Mouse (Mus musculus) Patski (cell line): ENCODE results near the gene Tectb. TPM values are rescaled to one million over a fixed set of nuclear protein-coding genes. Genes with fewer than 3 reads are reported as not detected.
A peak's percentile ranks its signal among the peaks of the same experiment; 100 is the strongest.

ENCODE experiments used
- ATAC-seq: fragments of 100-300 bp; one replicate; pipeline ENCODE4 v1.8.0; 2021
- CTCF ChIA-PET: fragments of 350-600 bp; sonication (Branson Sonifier 250); formaldehyde crosslinking; loops from one replicate; lab custom pipeline; 2022; ENCODE audit warnings: inconsistent platforms; lab: Charles Lee
- POLR2A ChIA-PET: fragments of 350-600 bp; sonication (Branson Sonifier 250); formaldehyde crosslinking; loops from one replicate; lab custom pipeline; 2022; ENCODE audit warnings: antibody characterized with exemption, inconsistent platforms; lab: Charles Lee
- DNase-seq: peaks from one replicate; pipeline ENCODE4 v3.0.0-alpha.2; 2011; ENCODE audit warnings: low read depth, low spot score
- H3K27me3 ChIP-seq: fragments of 371-371 bp; one replicate; pipeline ENCODE4 v1.5.1; 2021
- CTCF ChIP-seq: fragments of 100-300 bp; IDR thresholded peaks from one replicate; pipeline ENCODE4 v1.5.1; 2021
- in situ Hi-C: fragments of 300-500 bp; cut with MboI; formaldehyde crosslinking; loops from 3 replicates; pipeline ENCODE4 v1.11.1; 2018; ENCODE audit warnings: low pct_unique_long_range_greater_than_20kb, mixed read lengths
- polyA plus RNA-seq: library from polyadenylated mRNA; unstranded; gene quantifications from one replicate; pipeline ENCODE4 v1.2.3, GENCODE M21; 2021

The Tectb gene
- polyA plus RNA-seq, 1 experiment from 2014 or later = not detected

DNA sequence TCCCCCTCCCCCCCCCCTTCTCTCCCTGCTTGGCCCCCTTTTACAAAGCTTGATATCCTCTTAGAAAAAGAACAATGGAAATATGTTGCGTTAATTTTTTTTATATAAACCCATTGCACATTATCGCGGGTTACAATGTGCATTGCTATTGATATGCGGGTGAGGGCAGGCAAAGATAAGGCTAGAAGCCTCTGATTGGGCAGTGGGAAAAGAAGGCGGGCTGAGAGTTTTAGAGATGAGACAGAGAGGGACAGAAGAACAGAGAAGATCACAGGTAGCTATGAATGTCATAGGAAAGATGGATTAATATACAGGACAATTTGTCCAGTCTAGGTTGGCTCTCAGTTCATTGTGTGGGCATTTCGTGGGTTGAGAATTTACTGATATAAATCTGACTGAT lies 26.7 kb downstream of the Tectb start:
- in situ Hi-C loops = loop anchor here (5.0 kb wide), 1 partner anchor 1165 kb away; the partner anchor contains the start of gene Adra2a
- H3K27me3 ChIP-seq = peaks cover 51% of the 10 kb centered on the region
- TF ChIP-seq CTCF = no peak
- CTCF ChIA-PET = interaction anchor here (1.0 to 2.7 kb wide), 14 partner anchors 8 to 1162 kb away, joined by 3 to 13 read pairs (median 3); no protein-coding TSS in a partner anchor
- POLR2A ChIA-PET = interaction anchor here (0.6 to 1.0 kb wide), 2 partner anchors 126 to 1123 kb away, joined by 4 to 7 read pairs; no protein-coding TSS in a partner anchor
- ATAC-seq = no peak
- no peak for DNase-seq

DNA sequence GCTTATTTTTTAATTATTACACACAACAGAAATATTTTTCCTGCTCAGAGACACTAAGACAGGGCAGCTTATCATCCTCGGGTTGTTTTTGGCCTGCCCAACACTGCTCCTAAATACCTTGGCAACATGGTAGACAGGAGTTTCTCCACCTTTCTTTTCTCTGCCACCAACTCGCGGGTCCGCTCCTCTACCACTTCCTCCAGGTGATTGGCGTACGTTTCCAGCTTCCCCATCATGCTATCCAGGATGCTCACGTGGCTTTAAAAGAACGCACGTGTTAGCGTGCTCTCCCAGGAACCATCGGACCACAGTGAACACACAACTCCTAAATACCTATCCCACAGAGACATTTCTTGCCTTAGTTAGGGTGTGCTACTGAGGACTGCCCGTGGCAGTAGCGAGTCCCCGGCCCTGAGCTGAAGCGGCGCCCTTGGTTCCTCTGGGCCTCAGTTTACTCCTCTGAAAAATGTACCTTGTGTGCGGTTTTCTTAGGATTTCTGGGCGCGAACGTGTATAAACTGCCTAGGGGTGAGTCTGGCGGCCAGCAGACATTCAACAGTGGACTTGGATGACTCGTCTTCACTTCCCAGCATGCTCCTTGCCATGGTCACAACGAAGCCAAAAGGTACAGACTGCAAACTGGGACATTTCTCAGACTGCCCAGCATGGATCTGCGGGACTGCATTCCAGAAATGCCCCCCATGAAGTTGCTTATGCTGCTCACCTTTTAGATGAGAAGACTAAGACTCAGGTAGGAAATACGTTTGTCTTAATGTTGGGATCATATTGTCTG lies 27.4 kb downstream of the Tectb start:
- in situ Hi-C loops = loop anchor here (5.0 kb wide), 1 partner anchor 1166 kb away; the partner anchor contains the start of gene Adra2a
- H3K27me3 ChIP-seq = peaks cover 43% of the 10 kb centered on the region
- ATAC-seq (no peak), DNase-seq (no peak)
- CTCF ChIA-PET = interaction anchor here (0.5 to 2.7 kb wide), 9 partner anchors 9 to 125 kb away, joined by 3 to 13 read pairs (median 3); no protein-coding TSS in a partner anchor
- POLR2A ChIA-PET = no interaction called here
- no peak for TF ChIP-seq CTCF

DNA sequence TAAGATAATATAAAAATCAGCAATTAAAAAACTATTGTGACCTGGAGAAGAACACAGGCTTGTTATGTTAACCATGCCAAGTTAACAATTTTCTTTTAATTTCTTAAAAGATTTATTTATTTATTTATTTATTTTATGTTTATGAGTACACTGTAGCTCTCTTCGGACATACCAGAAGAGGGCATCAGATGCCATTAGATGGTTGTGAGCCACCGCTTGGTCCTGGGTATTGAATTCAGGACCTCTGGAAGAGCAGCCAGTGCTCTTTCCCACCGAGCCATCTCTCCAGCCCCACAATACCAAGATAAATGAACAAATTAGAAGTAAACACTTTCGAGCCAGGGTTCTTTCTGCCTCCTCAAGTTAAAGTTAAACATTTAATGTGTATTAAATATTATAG lies 28.1 kb downstream of the Tectb start:
- ChIA-PET CTCF (interaction anchor here (0.5 to 1.5 kb wide), 6 partner anchors 9 to 124 kb away, joined by 3 to 6 read pairs (median 3); no protein-coding TSS in a partner anchor), POLR2A (no interaction called here)
- in situ Hi-C loops = loop anchor here (5.0 kb wide), 1 partner anchor 1166 kb away; the partner anchor contains the start of gene Adra2a
- DNase-seq (no peak), ATAC-seq (no peak)
- peak; percentile 23 for TF ChIP-seq CTCF
- peaks cover 36% of the 10 kb centered on the region for H3K27me3 ChIP-seq

- TF ChIP-seq CTCF = no peak
- POLR2A ChIA-PET = interaction anchor here (0.6 kb wide), 1 partner anchor 96 kb away, joined by 4 read pairs; no protein-coding TSS in a partner anchor
- DNase-seq = no peak
- in situ Hi-C loops = loop anchor here (5.0 kb wide), 1 partner anchor 1167 kb away; the partner anchor contains the start of gene Adra2a
- peaks cover 32% of the 10 kb centered on the region for H3K27me3 ChIP-seq
- CTCF ChIA-PET = interaction anchor here (0.9 to 1.5 kb wide), 5 partner anchors 10 to 103 kb away, joined by 3 to 6 read pairs (median 3); no protein-coding TSS in a partner anchor
- ATAC-seq = no peak
These were observed 28.6 kb downstream of the Tectb start for GRCm38 (mm10) chr19:55209084-55209483.

- TF ChIP-seq CTCF = no peak
- ATAC-seq = no peak
- POLR2A ChIA-PET = interaction anchor here (0.7 kb wide), 1 partner anchor 13 kb away, joined by 4 read pairs; no protein-coding TSS in a partner anchor
- in situ Hi-C loops = no loop called here
- peaks cover 9% of the 10 kb centered on the region for H3K27me3 ChIP-seq
- CTCF ChIA-PET = interaction anchor here (1.3 to 1.6 kb wide), 2 partner anchors 13 to 120 kb away, joined by 3 to 7 read pairs; no protein-coding TSS in a partner anchor
- DNase-seq = no peak
These were observed 31.2 kb downstream of the Tectb start for GRCm38 (mm10) chr19:55211698-55212097.

- CTCF ChIA-PET = interaction anchor here (0.9 to 1.6 kb wide), 2 partner anchors 15 to 31 kb away, joined by 3 to 4 read pairs; no protein-coding TSS in a partner anchor
- no peak for DNase-seq
- POLR2A ChIA-PET = interaction anchor here (0.5 kb wide), 1 partner anchor 94 kb away, joined by 4 read pairs; no protein-coding TSS in a partner anchor
- in situ Hi-C loops = no loop called here
- no peaks in the 10 kb centered on the region for H3K27me3 ChIP-seq
- no peak for ATAC-seq
- TF ChIP-seq CTCF = no peak
These were observed 33.2 kb downstream of the Tectb start for GRCm38 (mm10) chr19:55213617-55214340.

GRCm38 (mm10) chr19:55216876-55217275 lies 36.3 kb downstream of the Tectb start:
- ATAC-seq (no peak), DNase-seq (no peak)
- POLR2A ChIA-PET = no interaction called here
- no peaks in the 10 kb centered on the region for H3K27me3 ChIP-seq
- in situ Hi-C loops = no loop called here
- no peak for TF ChIP-seq CTCF
- CTCF ChIA-PET = interaction anchor here (0.8 to 3.6 kb wide), 11 partner anchors 9 to 115 kb away, joined by 3 to 65 read pairs (median 5); no protein-coding TSS in a partner anchor

DNA sequence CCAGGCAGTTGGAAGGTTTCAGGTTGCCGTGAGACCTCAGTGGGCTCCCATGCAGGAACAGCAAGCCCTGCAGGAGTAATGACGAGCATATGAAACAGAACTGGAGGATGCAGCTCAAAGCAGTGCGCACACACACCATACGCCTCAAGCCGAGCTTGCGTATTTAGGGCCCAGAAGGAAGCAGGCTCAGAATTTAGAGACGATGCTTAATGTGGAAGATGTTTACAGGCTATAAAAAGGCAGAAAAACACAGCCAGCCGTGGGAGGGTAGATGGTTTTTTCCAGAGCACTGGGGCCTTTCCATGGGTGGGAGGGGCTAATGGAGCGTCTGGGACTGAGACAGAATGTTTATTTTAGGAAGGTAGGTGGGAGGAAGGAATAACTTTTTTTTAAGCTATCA lies 36.8 kb downstream of the Tectb start:
- ATAC-seq (no peak), DNase-seq (no peak)
- ChIA-PET CTCF (interaction anchor here (0.8 to 3.6 kb wide), 15 partner anchors 9 to 115 kb away, joined by 3 to 65 read pairs (median 5); no protein-coding TSS in a partner anchor), POLR2A (interaction anchor here (1.0 kb wide), 1 partner anchor 96 kb away, joined by 3 read pairs; no protein-coding TSS in a partner anchor)
- no peak for TF ChIP-seq CTCF
- in situ Hi-C loops = no loop called here
- H3K27me3 ChIP-seq = no peaks in the 10 kb centered on the region

GRCm38 (mm10) chr19:55218192-55218739 lies 37.7 kb downstream of the Tectb start:
- in situ Hi-C loops = no loop called here
- no peaks in the 10 kb centered on the region for H3K27me3 ChIP-seq
- peak; percentile 82 for ATAC-seq
- POLR2A ChIA-PET = interaction anchor here (0.6 to 1.0 kb wide), 2 partner anchors 81 to 95 kb away, joined by 3 read pairs; no protein-coding TSS in a partner anchor
- peak; percentile 42 for DNase-seq
- peak; percentile 97 for TF ChIP-seq CTCF
- CTCF ChIA-PET = interaction anchor here (0.6 to 3.6 kb wide), 24 partner anchors 8 to 114 kb away, joined by 3 to 65 read pairs (median 5); no protein-coding TSS in a partner anchor
